Mouse (Mus musculus) right cerebral cortex, postnatal 4 days (tissue): Measurements from ENCODE around the gene Ten1.

ENCODE experiments used
- DNase-seq: peaks from one replicate; pipeline ENCODE4 v3.0.0-alpha.2; 2022

The Ten1 gene

GRCm38 (mm10) chr11:116197584-116197906 is 1.1 kb upstream of the Ten1 start:
- no peak for DNase-seq

GRCm38 (mm10) chr11:116198132-116198531 is 523 bp upstream of the Ten1 start:
- no peak for DNase-seq

- DNase-seq = no peak
Measured at GRCm38 (mm10) chr11:116201151-116201550, 2.5 kb downstream of the Ten1 start.

- DNase-seq = no peak
Measured at GRCm38 (mm10) chr11:116203150-116203549, 4.5 kb downstream of the Ten1 start.

GRCm38 (mm10) chr11:116206678-116207077 is 8.0 kb downstream of the Ten1 start:
- no peak for DNase-seq

- no peak for DNase-seq
Measured at GRCm38 (mm10) chr11:116208660-116209059, 10.0 kb downstream of the Ten1 start.

- no peak for DNase-seq
Measured at GRCm38 (mm10) chr11:116209257-116209656, 10.6 kb downstream of the Ten1 start.

- no peak for DNase-seq
Measured at GRCm38 (mm10) chr11:116210696-116211095, 12.0 kb downstream of the Ten1 start.

- DNase-seq = no peak
Measured at GRCm38 (mm10) chr11:116212847-116213246, 14.2 kb downstream of the Ten1 start.

GRCm38 (mm10) chr11:116213877-116214510 is 15.3 kb downstream of the Ten1 start:
- DNase-seq = no peak

- DNase-seq = peak; percentile 45
Measured at GRCm38 (mm10) chr11:116215181-116215580, 16.5 kb downstream of the Ten1 start.

- DNase-seq = no peak
Measured at GRCm38 (mm10) chr11:116215991-116216390, 17.3 kb downstream of the Ten1 start.

GRCm38 (mm10) chr11:116216549-116216948 is 17.9 kb downstream of the Ten1 start:
- no peak for DNase-seq

GRCm38 (mm10) chr11:116218263-116218662 is 19.6 kb downstream of the Ten1 start:
- DNase-seq = no peak

GRCm38 (mm10) chr11:116218737-116219400 is 20.2 kb downstream of the Ten1 start:
- peak; percentile 75 for DNase-seq

- peak; percentile 49 for DNase-seq
Measured at GRCm38 (mm10) chr11:116219885-116220284, 21.2 kb downstream of the Ten1 start.

- no peak for DNase-seq
Measured at GRCm38 (mm10) chr11:116221931-116222739, 23.5 kb downstream of the Ten1 start.

GRCm38 (mm10) chr11:116222740-116223059 is 24.0 kb downstream of the Ten1 start:
- DNase-seq = no peak

- DNase-seq = peak; percentile 79
Measured at GRCm38 (mm10) chr11:116226414-116226813, 27.8 kb downstream of the Ten1 start.

GRCm38 (mm10) chr11:116228699-116229098 is 30.0 kb downstream of the Ten1 start:
- no peak for DNase-seq

- no peak for DNase-seq
Measured at GRCm38 (mm10) chr11:116232427-116232826, 33.8 kb downstream of the Ten1 start.

GRCm38 (mm10) chr11:116234901-116235300 is 36.2 kb downstream of the Ten1 start:
- DNase-seq = no peak

- no peak for DNase-seq
Measured at GRCm38 (mm10) chr11:116237742-116238395, 39.2 kb downstream of the Ten1 start, which contains the start of gene Evpl. Evpl (minus strand) TSS chr11:116238077.

- DNase-seq = no peak
Measured at GRCm38 (mm10) chr11:116239797-116240196, 41.1 kb downstream of the Ten1 start.
